Mouse (Mus musculus) kidney, adult 18-20 months (tissue): Measurements from ENCODE around the gene Fkbp9.

Experiments
- DNase-seq: peaks from one replicate; pipeline ENCODE4 v3.0.0; 2021

Gene Fkbp9

DNA sequence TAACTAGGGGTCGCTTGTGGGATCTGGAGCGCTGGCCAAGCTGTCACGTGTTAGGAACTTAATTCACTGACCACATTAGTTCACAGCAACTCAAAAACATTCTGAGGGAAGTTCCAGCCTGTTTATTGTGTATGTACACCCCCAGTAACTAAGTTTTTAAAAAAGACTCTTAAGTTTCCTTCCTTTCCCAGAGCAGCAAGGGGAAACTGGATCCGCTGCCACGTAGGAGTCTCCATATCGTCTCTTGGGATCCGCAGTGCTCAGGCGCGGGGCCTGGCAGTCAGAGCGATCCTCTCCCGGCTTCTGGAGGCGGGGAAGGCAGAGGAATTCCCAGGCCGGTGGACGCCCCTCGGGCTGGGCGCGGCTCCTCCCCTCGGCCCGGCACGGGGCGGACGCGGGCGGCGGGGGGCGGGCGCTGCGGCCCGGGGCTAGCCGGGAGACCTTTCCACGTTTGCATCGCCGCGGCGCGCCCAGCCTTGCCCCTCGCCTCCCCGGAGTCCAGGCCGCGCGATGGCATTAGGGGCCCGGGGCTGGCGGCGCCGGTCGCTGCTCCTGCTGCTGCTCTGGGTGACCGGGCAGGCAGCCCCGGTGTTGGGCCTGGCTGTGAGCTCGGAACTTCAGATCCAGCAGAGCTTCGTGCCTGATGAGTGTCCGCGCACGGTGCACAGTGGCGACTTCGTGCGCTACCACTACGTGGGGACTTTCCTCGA is at the start of gene Fkbp9:
Gene Fkbp9, plus strand, starts transcription at position 363 of the 710 bp plus-strand sequence.
- DNase-seq, result peak; percentile 90

- peak; percentile 11 for DNase-seq
These were observed 48.1 kb upstream of the Fkbp9 start for GRCm38 (mm10) chr6:56783561-56784272.

DNA sequence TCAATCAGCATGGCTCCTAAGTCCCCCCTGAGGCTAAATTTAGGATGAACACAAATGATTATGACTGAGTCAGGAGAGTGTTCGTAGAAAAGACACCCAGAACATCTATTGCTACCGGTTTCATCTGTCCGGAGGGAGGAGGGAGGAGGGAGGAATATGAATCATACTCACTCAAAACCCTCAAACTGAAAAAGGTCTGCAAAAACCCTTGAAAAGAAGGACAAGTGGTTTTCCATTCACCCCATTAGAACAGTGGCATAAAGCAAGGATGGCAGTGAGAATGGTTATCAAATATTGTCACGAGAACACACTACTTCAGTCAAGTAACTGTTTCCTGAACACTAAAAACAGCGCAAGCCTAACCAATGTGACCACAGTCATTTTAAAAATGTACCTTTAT is 46.8 kb upstream of the Fkbp9 start:
- DNase-seq, result no peak

GRCm38 (mm10) chr6:56787668-56788067 is 44.2 kb upstream of the Fkbp9 start:
- no peak for DNase-seq

DNA sequence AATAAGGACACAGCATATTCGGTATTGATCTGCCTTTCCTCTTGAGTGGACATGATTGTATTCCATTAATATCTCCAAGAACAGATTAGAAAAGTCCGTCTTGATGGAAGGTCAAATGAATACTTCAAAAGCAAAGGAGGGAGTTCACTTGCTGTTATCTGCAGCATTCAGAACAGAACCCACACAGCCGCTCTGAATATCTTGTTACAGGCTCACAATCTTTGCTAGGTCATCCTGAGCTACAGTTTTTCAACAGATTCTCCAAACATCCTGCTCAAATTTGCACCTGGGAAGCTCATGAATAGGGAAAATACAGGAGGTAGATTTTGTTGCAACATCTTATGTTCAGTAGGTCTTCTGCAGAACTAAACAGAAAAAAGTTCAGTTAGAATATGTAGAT is 42.5 kb upstream of the Fkbp9 start:
- no peak for DNase-seq

GRCm38 (mm10) chr6:56794834-56795233 is 37.0 kb upstream of the Fkbp9 start:
- no peak for DNase-seq

GRCm38 (mm10) chr6:56796232-56796631 is 35.6 kb upstream of the Fkbp9 start:
- no peak for DNase-seq

- DNase-seq, result no peak
These were observed 35.2 kb upstream of the Fkbp9 start for GRCm38 (mm10) chr6:56796668-56797141.

- peak; percentile 95 for DNase-seq
These were observed 34.3 kb upstream of the Fkbp9 start, which contains the start of gene Kbtbd2 for GRCm38 (mm10) chr6:56797311-56798151. Kbtbd2 (minus strand) TSS chr6:56797813.

GRCm38 (mm10) chr6:56798152-56798465 is 33.8 kb upstream of the Fkbp9 start:
- no peak for DNase-seq

DNA sequence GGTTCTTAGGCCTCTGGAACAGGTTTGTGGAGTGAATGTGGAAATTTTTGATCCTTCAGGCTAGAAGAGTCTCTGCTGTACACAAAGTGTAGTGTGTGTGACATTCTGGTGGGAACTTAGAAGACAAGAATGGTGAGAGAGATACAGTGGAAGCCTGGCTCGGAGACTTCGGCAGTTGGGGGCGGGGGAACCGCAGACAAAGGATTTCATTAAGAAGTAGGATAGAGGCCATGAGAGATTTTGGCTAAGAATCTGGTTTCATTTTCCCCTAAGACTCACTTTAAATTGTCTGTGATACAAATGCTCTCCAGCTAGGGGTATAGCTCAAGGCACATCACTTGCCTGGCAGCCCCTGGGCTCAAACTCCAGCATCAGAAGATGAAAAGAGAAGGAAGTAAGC is 26.8 kb upstream of the Fkbp9 start:
- DNase-seq, result no peak

GRCm38 (mm10) chr6:56806195-56806594 is 25.7 kb upstream of the Fkbp9 start:
- no peak for DNase-seq

- DNase-seq, result peak; percentile 31
These were observed 23.2 kb upstream of the Fkbp9 start for GRCm38 (mm10) chr6:56808656-56809055.

DNA sequence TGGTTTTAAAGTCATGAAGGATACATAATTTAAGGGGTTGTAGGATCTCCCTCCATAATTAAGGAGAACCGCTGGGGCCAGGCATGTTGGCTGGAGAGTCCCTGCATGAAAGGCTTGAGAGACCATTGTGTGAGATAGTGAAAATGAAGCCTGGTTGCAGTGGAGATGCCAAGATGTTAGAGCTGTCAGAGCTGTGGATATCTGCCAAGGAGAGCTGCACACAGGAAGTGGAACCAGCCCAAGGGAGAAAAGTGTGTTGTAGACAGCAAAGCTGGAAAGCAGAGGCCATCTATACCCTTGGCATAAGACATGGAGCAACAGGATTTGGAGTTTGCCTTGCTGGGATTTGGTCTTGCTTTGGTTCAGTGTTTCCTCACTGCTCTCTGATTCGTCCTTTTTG is 18.5 kb upstream of the Fkbp9 start:
- no peak for DNase-seq

DNA sequence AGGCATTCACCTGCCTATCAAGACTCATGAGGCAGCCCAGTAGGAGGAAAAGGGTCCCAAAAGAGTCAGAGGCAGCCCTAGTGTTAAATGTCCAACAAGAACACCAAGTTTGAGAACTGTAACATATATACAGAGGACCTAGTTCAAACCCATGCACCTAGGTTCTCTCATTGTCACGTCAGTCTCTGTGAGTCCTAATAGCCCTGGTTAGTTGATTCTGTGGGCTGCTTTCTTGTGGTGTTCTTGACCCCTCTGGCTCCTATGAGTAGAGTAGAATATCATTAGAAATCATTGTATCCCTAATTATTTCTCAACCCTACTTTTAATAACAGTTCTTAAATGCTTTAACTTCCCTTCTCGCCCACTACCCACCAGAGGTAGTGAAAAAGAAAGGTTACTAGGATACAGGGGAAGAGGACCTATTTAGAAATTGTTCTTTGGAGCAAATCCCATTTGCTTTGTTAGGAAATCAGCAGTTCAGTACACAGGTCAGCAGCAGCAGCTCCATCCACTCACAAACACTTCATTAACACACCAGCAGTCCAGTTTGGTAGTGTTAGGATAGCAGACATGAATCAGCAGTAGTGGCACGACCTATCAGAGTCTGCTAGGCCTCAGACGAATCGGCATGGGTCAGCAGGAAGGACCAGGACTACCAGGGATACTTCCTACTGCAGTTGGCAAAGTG is 13.3 kb upstream of the Fkbp9 start:
- DNase-seq, result no peak

- no peak for DNase-seq
These were observed 12.8 kb upstream of the Fkbp9 start for GRCm38 (mm10) chr6:56819124-56819487.

DNA sequence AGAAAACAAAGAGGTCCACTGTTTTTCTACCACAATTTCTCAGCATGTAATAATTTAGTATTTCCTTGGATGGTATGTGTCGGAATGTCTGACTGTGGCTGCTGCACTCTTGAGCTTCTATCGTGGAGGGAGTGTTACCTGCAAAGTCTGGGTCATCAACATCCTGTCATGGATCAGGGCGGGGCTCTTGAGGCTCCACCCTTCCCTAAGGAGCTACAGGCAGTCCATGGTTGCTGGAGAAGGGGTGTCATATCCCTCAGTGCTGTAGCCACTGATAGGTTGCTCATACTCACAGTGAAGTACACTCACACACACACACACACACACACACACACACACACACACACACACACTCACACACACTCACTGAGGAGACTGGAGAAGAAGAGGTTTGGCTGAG is 6.2 kb upstream of the Fkbp9 start:
- no peak for DNase-seq

GRCm38 (mm10) chr6:56832407-56832796 is 543 bp downstream of the Fkbp9 start:
- no peak for DNase-seq

DNA sequence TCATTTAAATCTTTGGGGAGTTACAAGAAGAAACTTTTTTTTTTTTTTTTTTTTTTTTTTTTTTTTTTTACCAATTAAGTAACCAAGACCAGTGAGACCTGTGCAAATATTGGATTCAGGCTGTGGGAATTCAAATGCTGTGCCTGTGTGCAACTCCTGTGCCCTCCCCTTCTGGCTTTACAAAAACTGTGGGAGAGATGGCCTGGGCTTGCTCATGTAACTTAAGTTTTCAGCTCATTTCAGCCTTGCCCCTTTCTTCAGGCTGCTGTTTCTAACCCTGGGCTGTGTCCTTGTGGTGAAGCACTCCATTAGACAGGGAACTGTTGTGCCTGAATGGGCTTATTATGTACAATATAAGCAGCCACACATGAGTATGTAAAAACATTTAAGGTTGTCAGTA is 971 bp downstream of the Fkbp9 start:
- no peak for DNase-seq

GRCm38 (mm10) chr6:56834769-56835168 is 2.9 kb downstream of the Fkbp9 start:
- no peak for DNase-seq

DNA sequence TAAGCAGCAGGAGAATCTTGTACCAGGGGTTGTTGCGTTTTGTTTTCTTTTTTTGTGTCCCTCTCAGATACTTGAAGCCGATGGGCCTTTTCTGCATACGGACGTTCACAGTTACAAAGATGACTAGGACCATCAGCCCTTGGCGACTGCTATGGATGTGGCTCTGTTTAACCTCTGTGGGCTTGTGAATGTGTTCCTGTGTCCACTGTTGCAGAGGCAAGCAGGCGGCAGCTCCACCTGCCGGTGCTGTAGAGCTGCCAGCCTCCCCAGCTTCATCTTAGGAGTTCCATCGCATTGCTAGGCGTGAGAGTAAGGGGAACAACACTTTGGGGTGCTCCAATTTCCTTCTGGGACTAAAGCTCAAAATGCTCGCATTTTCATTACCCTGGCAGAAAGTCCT is 3.7 kb downstream of the Fkbp9 start:
- no peak for DNase-seq

DNA sequence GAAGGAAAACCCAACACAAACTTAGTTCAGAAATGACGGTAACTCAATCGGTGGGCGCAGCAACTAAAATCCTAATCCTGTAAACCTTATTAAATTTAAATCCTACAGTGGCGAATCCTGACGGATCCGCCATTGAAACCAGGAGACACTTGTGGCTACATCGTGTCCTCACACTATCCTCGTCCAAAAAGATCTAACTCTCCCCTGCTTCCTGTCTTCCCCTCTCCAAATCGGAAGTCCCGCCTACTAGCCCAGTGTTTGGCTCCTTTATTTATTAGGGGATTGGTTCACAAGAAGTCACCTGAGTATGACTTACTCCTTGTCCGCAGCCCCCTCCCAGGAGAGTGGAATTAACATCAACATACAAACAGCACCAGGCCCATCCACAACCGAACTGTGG is 5.3 kb downstream of the Fkbp9 start:
- DNase-seq, result no peak

- no peak for DNase-seq
These were observed 5.8 kb downstream of the Fkbp9 start for GRCm38 (mm10) chr6:56837621-56838020.
